Mouse (Mus musculus) stomach, embryonic 14.5 days (tissue): ENCODE data around the gene Phtf1. TPM values are rescaled to one million over a fixed set of nuclear protein-coding genes. Genes with fewer than 3 reads are reported as not detected.

ENCODE experiments used
- ATAC-seq: fragments of 200-750 bp; cut with Nextera tagmentation; 2 replicates; pipeline ENCODE4 v1.8.0; 2017; ENCODE audit warnings: low read depth, moderate TSS enrichment; ENCODE audit not compliant: insufficient number of reproducible peaks, insufficient read depth, low FRiP score
- H3K27ac ChIP-seq: fragments of 300-500 bp; sonication (generic); 2 replicates; pipeline ENCODE4 v1.5.1; 2014; ENCODE audit warnings: mild to moderate bottlenecking, low read length, moderate library complexity, mixed read lengths
- H3K27me3 ChIP-seq: fragments of 300-500 bp; sonication (generic); 2 replicates; pipeline ENCODE4 v1.6.1; 2014; ENCODE audit warnings: low read length, control low read depth, mixed read lengths; ENCODE audit not compliant: control insufficient read depth, insufficient read depth
- H3K36me3 ChIP-seq: fragments of 300-500 bp; sonication (generic); 2 replicates; pipeline ENCODE4 v1.6.1; 2014; ENCODE audit warnings: mild to moderate bottlenecking, control low read depth, low read length, moderate library complexity, mixed read lengths; ENCODE audit not compliant: control insufficient read depth, insufficient read depth
- H3K4me1 ChIP-seq: fragments of 300-500 bp; sonication (generic); 2 replicates; pipeline ENCODE4 v1.6.1; 2014; ENCODE audit warnings: low read length, control low read depth, mixed read lengths; ENCODE audit not compliant: control insufficient read depth, insufficient read depth
- H3K4me2 ChIP-seq: fragments of 300-500 bp; sonication (generic); replicated peaks from 2 replicates; pipeline ENCODE4 v1.6.1; 2014; ENCODE audit warnings: low read depth, low read length, control low read depth
- H3K4me3 ChIP-seq: fragments of 300-500 bp; sonication (generic); 2 replicates; pipeline ENCODE4 v1.5.1; 2014; ENCODE audit warnings: low read depth, low read length, control low read depth
- H3K9ac ChIP-seq: fragments of 300-500 bp; sonication (generic); replicated peaks from 2 replicates; pipeline ENCODE4 v1.6.1; 2014; ENCODE audit warnings: low read depth, mild to moderate bottlenecking, control low read depth, low read length, moderate library complexity, mixed read lengths
- H3K9me3 ChIP-seq: fragments of 300-500 bp; sonication (generic); 2 replicates; pipeline ENCODE4 v1.6.1; 2016; ENCODE audit warnings: low read depth, low read length, control low read depth; ENCODE audit not compliant: control insufficient read depth
- WGBS: fragments of 180-500 bp; shearing (Covaris S2); extraction: QIAGEN DNeasy Blood & Tissue Kit; methylation state at CpG from one replicate; pipeline ENCODE4 v1.1.7; 2014; 5-methylcytosine and 5-hydroxymethylcytosine counted together
- polyA plus RNA-seq: library from polyadenylated mRNA; unstranded; fragments of >200 nt; fragmentation: Nextera tagmentation; extraction: Ambion mirVana; gene quantifications from 2 replicates; pipeline ENCODE4 v1.2.1, GENCODE M21; 2014

Gene Phtf1
- polyA plus RNA-seq, 1 experiment from 2014 or later: 36.0 TPM

GRCm38 (mm10) chr3:104059001-104059622, 91.2 kb downstream of the Phtf1 start:
- Histone ChIP-seq H3K4me1 (no peaks in the 10 kb centered on the region), H3K36me3 (no peaks in the 10 kb centered on the region), H3K4me3 (no peak overlapping the region), H3K9ac (no peak overlapping the region), H3K4me2 (no peak overlapping the region), H3K27me3 (no peaks in the 10 kb centered on the region), H3K9me3 (no peaks in the 10 kb centered on the region), H3K27ac (no peak overlapping the region)
- WGBS: 78% methylated on average over 6 of the region's 6 CpGs
- no peak for ATAC-seq

- Histone ChIP-seq H3K9me3 (no peaks in the 10 kb centered on the region), H3K27ac (no peak overlapping the region), H3K36me3 (no peaks in the 10 kb centered on the region), H3K27me3 (no peaks in the 10 kb centered on the region), H3K4me3 (no peak overlapping the region), H3K4me2 (no peak overlapping the region), H3K4me1 (no peaks in the 10 kb centered on the region), H3K9ac (no peak overlapping the region)
- ATAC-seq: no peak
These were observed 101.5 kb downstream of the Phtf1 start for GRCm38 (mm10) chr3:104069395-104069794.

Other genes starting within 250 kb of the Phtf1 start
- gene Olfml3, start 230.1 kb upstream of the Phtf1 start, polyA plus RNA-seq: 68.2 and 76.5 TPM in 2 replicates
- gene Gm10964, start 228.7 kb upstream of the Phtf1 start, polyA plus RNA-seq: not detected in 2 replicates
- 18.1 and 18.8 TPM in 2 replicates for gene Hipk1, start 176.5 kb upstream of the Phtf1 start, polyA plus RNA-seq
- 27.0 and 30.9 TPM in 2 replicates for gene Dclre1b, start 158.7 kb upstream of the Phtf1 start, polyA plus RNA-seq
- gene Ap4b1, start 158.6 kb upstream of the Phtf1 start, polyA plus RNA-seq: 18.5 and 21.8 TPM in 2 replicates
- 0.35 and 0.50 TPM in 2 replicates for gene Gm43064, start 158.5 kb upstream of the Phtf1 start, polyA plus RNA-seq
- 0.54 TPM in 1 of 2 replicates, not detected in the other for gene Bcl2l15, start 135.5 kb upstream of the Phtf1 start, polyA plus RNA-seq
- 0.67 and 1.3 TPM in 2 replicates for gene Ptpn22, start 108.3 kb upstream of the Phtf1 start, polyA plus RNA-seq
- 12.5 and 12.8 TPM in 2 replicates for gene Rsbn1, start 54.0 kb upstream of the Phtf1 start, polyA plus RNA-seq